23 mouse cellular contexts compared by ENCODE assay signal in genomic region chr14:36414180-36414579, GRCm38 (mm10).
"Had no signal": no experiment of that assay in that cellular context is flagged by ENCODE, and none has a peak within 500 bp of the region (broad histone marks: within the 10 kb centered on the region; RNA-seq: fewer than 3 reads in every experiment).

No protein-coding gene starts in this region.

- ATAC-seq: hindbrain, postnatal 0 days; intestine, embryonic 16.5 days had no signal

- H3K27me3 ChIP-seq: heart, embryonic 12.5 days; hindbrain, embryonic 13.5 days; hindbrain, embryonic 15.5 days; kidney, embryonic 15.5 days; limb, embryonic 13.5 days; limb, embryonic 15.5 days had no signal

- DNase-seq: gastrocnemius, postnatal 14 days; gastrocnemius, postnatal 36 days; heart, adult 18-20 months; heart, postnatal 14 days; heart, postnatal 36 days; kidney, adult 11 months; kidney, adult 2 months; kidney, adult 9 months; kidney, postnatal 14 days; kidney, postnatal 36 days; layer of hippocampus, adult 9-11 months; layer of hippocampus, postnatal 36 days; left cerebral cortex, postnatal 4 days had no signal

- H3K27ac ChIP-seq: heart, embryonic 10.5 days; hindbrain, embryonic 13.5 days; hindbrain, embryonic 15.5 days; hindbrain, postnatal 0 days; kidney, embryonic 15.5 days; kidney, postnatal 0 days; limb, embryonic 13.5 days; limb, embryonic 15.5 days had no signal

- H3K9ac ChIP-seq: heart, embryonic 12.5 days; hindbrain, embryonic 13.5 days; hindbrain, embryonic 15.5 days; kidney, embryonic 15.5 days; limb, embryonic 13.5 days; limb, embryonic 15.5 days had no signal

- H3K4me3 ChIP-seq: heart, embryonic 10.5 days; heart, embryonic 12.5 days; hindbrain, embryonic 13.5 days; hindbrain, embryonic 15.5 days; kidney, embryonic 15.5 days; limb, embryonic 13.5 days; limb, embryonic 15.5 days had no signal

- H3K4me1 ChIP-seq: heart, embryonic 10.5 days; heart, embryonic 12.5 days; hindbrain, embryonic 13.5 days; hindbrain, embryonic 15.5 days; kidney, embryonic 15.5 days; limb, embryonic 13.5 days; limb, embryonic 15.5 days had no signal

- H3K9me3 ChIP-seq: heart, embryonic 10.5 days; heart, embryonic 12.5 days; hindbrain, embryonic 13.5 days; hindbrain, embryonic 15.5 days; kidney, embryonic 15.5 days; limb, embryonic 13.5 days; limb, embryonic 15.5 days had no signal

- H3K4me2 ChIP-seq: heart, embryonic 12.5 days; hindbrain, embryonic 13.5 days; hindbrain, embryonic 15.5 days; kidney, embryonic 15.5 days; limb, embryonic 13.5 days; limb, embryonic 15.5 days had no signal

- H3K36me3 ChIP-seq: heart, embryonic 10.5 days; heart, embryonic 12.5 days; hindbrain, embryonic 13.5 days; hindbrain, embryonic 15.5 days; kidney, embryonic 15.5 days; limb, embryonic 13.5 days; limb, embryonic 15.5 days had no signal
